Mouse (Mus musculus) layer of hippocampus, adult 8-10 months (tissue): Measurements from ENCODE around the gene Fxyd3. TPM values are rescaled to one million over a fixed set of nuclear protein-coding genes. Genes with fewer than 3 reads are reported as not detected.

Experiments
- DNase-seq, 2 experiments: peaks; one replicate each; pipeline ENCODE4 v3.0.0; 2022; ENCODE audit warnings: low spot score in 2 of 2
- total RNA-seq, 4 experiments: library from RNA; stranded (reverse); gene quantifications; 2 replicates each; pipeline ENCODE4 v1.2.4; 2022

Fxyd3 gene
- 1 to 10 TPM in 3 of 4 experiments, not detected in 1; 1.4 to 2.3 (median 1.6) TPM for total RNA-seq

DNA sequence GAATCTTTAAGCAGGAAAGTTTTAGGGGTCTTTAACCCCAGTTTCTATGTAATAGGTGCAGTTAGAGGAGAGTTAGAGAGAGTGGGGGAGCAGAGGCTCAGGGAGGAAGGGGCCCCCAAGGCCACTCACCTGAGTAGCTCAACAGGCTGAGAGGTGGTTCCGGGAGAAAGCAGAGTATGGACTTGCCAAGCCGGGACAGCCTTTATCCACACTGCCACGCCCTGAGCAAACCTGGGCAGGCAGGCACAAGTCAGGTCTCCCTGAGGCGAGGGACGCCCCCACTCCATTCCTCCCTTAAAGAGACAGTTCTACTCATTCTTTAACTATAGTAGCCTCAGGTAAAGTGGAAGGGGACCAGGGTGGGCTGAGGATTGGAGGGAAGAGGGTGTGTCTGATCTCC lies at the start of gene Fxyd3:
Gene Fxyd3 (minus strand): TSS at position 213 of the 400 bp plus-strand sequence.
- DNase-seq, result no peak

DNA sequence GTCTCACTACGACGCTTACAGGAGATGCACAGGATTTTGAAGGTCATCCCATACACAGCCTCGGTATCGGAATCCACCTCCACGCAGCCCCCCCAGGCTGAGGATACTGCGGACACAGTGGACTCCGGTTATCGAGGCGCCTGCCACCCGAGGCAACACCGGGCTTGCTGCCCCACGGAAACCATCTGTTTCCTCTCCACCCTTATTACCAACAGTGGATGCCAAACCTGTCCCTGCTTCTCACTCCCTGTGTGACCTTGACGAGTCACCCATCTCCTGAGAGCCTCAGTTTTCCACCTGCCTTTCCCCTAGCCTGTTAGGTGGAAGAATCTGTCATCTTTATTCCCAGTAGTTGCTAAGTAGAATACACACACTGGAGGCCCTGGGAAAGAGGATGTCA lies 48.6 kb upstream of the Fxyd3 start:
- DNase-seq, result no peak

- no peak for DNase-seq
Observed at GRCm38 (mm10) chr7:31124381-31124780, 47.9 kb upstream of the Fxyd3 start.

DNA sequence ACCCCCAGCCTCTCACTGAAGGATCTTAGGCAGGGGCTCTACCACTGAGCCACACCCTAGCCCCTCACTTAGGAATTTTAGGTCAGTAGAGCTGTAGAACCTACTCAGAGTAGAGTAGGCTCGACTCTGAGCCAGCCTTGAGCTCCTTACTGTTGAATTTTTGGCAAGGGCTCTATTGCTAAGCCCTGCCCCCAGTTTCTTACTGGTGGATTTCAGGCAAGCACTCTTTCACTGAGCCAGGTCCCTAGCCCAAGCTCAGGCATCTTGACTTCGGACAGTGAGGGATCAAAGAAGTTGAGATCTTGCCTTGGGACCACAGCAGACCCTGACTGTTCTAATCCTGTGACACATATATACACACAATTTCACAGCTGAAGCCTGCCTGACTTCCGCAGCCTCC lies 47.2 kb upstream of the Fxyd3 start:
- no peak for DNase-seq

- no peak for DNase-seq
Observed at GRCm38 (mm10) chr7:31122641-31123631, 46.4 kb upstream of the Fxyd3 start.

DNA sequence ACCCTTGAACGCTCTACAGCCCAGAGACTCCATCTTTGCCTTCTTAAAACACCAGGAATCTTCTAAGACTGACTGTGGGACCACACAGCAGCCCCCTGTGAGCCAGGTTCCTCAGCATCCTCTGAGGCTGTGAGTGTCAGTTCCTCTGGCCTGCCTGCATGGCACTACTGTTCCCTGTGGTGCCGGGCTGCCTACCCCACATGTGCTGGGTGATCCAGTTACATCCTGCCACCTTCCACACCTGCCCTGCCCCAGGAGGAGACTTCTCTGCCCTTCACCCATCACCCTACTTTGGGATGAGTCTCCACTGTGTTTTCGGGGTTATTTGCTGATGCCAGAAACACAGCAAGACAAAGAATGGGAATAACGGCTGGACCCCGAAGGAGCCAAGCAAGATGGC lies 43.1 kb upstream of the Fxyd3 start:
- no peak for DNase-seq

- no peak for DNase-seq
Observed at GRCm38 (mm10) chr7:31118486-31118885, 42.0 kb upstream of the Fxyd3 start.

GRCm38 (mm10) chr7:31117465-31117864 lies 41.0 kb upstream of the Fxyd3 start:
- DNase-seq, result peak; percentile 70 to 72

- DNase-seq, result no peak
Observed at GRCm38 (mm10) chr7:31116721-31117145, 40.2 kb upstream of the Fxyd3 start.

DNA sequence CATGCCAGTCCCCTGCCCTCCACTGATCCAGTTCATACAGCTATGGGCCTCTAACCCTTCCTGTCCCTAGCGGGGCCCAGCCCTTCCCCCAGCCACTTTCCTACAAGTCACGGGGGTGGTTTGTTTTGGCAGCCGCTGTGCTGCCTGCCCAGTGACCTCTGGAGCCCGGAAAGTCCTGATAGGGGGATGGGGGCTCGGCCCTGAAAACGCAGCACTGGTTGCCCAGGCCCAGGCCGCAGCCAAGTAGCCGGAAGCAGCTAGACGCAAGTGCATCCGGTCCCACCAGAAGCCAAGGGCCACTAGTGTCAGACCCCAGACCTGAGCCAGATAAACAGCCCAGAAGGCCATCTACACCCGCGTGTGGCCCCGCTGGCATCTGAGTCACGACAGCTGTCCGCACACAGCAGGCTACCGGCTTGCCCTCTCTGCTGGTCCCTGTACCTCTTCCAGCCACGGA lies 39.1 kb upstream of the Fxyd3 start:
- no peak for DNase-seq

DNA sequence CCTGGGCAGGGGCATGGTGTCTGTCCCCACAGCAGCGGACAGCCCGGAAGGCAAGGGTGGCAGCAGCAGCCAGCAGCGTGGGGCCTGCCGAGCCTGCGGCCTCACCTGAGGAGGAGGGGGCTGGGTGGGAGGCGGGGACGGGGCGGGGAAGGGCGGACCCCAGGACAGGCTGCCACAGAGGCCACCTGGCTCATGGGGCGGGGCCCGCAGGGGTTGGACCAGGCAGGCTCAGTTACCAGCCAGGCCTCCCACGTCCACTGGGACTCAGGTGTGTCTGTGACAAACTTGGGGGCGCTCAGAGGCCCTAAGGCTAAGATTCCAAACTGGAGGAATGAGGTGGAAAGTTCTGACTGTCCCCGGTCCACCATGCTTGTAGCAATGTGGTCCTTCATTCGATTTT lies 38.7 kb upstream of the Fxyd3 start, which contains the start of gene Hpn:
Gene Hpn (minus strand): TSS at position 109 of the 400 bp plus-strand sequence.
- DNase-seq, result no peak

GRCm38 (mm10) chr7:31114646-31115045 lies 38.1 kb upstream of the Fxyd3 start:
- DNase-seq, result no peak

- no peak for DNase-seq
Observed at GRCm38 (mm10) chr7:31113800-31114199, 37.3 kb upstream of the Fxyd3 start.

DNA sequence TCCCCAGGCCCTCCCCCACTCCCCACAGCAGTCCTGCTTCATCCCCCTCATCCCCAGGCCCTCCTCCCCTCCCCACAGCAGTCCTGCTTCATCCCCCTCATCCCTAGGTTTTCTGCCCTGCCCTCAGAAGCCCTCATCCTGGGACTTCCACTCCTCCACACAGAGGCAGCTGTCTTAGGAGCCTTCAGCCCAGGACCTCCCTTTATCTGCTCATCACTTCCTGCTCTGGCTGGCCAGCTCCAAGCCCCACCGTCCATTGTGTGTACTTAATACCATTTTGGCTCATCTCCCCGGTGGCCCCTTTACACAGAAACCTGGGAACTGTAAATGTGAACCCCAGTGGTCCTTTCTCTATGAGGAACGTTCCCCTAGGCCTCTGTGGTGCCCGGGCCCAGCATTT lies 35.5 kb upstream of the Fxyd3 start:
- DNase-seq, result no peak

DNA sequence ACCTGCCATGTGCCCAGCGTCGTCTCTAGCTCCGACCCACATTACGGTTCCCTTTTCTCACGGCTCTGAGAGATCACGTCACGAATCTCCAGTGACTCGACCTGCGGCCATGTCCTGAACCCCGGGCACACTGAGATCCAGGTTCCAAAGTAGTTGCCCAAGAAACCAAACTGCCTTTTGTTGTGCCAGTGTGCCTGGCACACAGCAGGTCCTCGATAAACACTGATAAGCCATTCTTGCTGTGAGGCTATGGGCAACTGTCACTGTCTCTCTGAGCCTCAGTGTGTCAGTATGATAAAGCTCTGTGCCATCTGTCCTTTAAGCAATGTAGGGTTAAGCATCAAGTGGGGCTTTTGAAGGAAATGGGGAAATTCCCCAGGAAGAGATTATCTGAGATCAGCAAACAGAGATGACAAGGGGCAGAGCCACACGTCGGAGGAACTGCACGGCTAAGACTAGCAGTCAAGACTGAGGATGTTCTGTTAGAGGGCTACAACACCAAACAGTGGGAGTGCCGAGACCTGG lies 34.4 kb upstream of the Fxyd3 start:
- DNase-seq, result no peak

- no peak for DNase-seq
Observed at GRCm38 (mm10) chr7:31109796-31110195, 33.3 kb upstream of the Fxyd3 start.

GRCm38 (mm10) chr7:31109091-31109490 lies 32.6 kb upstream of the Fxyd3 start:
- no peak for DNase-seq

- no peak for DNase-seq
Observed at GRCm38 (mm10) chr7:31107781-31108180, 31.3 kb upstream of the Fxyd3 start.

- no peak for DNase-seq
Observed at GRCm38 (mm10) chr7:31106166-31106565, 29.7 kb upstream of the Fxyd3 start.

- DNase-seq, result no peak
Observed at GRCm38 (mm10) chr7:31105061-31105768, 28.7 kb upstream of the Fxyd3 start.

DNA sequence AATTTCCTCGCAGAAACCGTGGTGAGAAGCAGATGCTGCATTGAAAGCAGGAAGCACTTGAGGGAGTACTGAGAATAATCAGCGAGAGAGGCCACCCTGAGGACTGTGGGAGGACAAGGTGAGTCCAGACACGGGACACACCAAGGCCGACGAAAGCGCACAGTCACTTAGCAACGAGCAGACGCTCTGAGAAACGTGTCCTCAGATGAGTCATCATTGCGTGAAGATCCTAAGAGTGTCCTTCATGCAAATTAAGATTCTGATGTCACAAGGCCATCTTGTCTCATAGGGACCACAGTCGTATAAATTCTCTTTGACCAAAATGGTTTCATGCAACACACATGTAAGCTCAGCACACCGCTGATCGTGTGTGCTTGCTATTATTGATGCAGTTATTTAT lies 24.3 kb upstream of the Fxyd3 start:
- DNase-seq, result no peak

- no peak for DNase-seq
Observed at GRCm38 (mm10) chr7:31099612-31099982, 23.1 kb upstream of the Fxyd3 start.
